Mouse (Mus musculus) cerebellum, postnatal 10 days (tissue): ENCODE results near the gene Taok2.
"Not testable (repeated sequence)": the region's sequence is repeated elsewhere in the genome, so short reads cannot be mapped to it uniquely, and the experiment has no call there.

Source experiments
- DNase-seq, 2 experiments: peaks; one replicate each; pipeline ENCODE4 v3.0.0; 2021; ENCODE audit warnings: mixed read lengths in 2 of 2

Gene Taok2

DNA sequence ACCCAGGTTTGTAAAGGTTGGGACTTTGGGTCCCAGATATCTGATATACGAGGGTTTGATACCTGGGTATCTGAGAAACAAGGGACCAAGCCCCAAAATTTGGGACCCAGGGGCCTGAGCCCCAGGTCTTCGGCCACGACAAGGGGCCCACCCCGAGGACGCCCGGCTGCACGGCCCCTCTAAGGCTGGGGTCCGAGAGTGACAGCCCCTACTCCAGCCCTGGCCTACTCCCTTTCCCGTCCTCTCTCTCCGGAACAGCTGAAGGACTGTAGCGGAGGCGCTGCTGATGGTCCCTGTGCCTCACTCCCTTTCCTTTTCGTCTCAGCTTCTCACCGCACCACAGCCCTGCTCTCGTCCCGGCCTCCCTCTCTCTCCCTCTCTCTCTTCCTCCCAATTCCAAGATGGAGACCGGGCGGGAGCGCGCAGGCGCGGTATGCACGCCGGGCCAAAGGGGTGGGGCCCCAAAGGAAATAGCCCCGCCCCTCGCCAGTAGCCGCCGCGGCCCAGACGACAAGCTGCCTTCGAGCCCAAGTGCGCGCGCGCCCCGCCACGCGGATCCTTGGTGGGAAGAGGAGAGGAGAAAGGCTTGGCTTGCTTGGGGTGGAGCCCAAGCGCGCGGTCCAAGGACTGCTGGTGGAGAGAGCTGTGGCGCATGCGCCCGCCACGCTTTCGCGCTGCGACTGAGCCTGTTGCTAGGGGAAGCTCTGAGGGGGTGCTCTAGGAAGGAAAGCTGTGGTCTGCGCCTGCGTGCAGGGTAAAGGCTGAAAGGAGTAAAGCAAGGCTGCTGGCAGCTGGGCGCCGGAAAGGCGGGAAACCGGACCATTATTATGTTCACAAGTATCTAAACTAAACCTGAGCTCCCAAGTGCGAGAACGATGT lies at the start of gene Taok2:
Gene Taok2, minus strand, starts transcription at position 418 of the 879 bp plus-strand sequence.
- peak; percentile 98 to 99 for DNase-seq

DNA sequence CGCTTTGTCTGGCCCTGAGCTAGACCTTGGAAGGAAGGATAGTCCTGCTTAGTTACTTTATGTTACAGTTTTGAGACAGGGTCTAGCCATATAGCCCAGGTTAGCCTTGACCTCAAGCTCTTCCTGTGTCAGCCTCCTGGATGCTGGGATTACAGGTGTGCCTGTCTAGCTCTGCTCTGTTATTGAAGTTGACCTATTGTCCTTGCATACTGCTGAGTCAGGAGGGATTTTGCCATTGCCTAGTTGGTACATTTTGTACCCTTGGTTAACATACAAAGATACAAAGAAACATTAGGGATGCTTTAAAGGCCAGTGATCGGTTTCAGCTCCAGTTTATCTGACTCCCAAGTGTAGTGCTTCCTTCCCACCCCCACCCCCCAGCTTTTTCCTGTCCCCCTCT lies 48.1 kb upstream of the Taok2 start:
- DNase-seq, result no peak

DNA sequence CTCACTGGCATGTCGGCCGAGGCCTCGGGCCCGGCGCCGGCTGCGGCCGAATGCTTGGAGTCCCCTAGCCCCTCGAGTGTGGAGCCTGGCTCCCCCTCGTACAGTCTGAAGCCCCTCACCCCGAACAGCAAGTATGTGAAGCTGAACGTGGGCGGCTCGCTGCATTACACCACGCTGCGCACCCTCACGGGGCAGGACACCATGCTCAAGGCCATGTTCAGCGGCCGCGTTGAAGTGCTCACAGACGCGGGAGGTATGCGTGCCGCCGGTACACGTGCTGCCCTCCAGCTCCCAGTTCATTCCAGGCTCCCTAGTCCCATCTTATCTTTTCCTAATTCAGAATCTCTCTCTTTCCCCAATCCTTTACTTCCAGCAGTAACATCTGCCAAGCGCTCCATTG lies 44.5 kb upstream of the Taok2 start:
- DNase-seq, result no peak

- peak; percentile 95 to 97 for DNase-seq
These were observed 44.0 kb upstream of the Taok2 start, which contains the start of gene Kctd13 for GRCm38 (mm10) chr7:126928384-126929037. Gene Kctd13, plus strand, starts transcription at chr7:126928879.

DNA sequence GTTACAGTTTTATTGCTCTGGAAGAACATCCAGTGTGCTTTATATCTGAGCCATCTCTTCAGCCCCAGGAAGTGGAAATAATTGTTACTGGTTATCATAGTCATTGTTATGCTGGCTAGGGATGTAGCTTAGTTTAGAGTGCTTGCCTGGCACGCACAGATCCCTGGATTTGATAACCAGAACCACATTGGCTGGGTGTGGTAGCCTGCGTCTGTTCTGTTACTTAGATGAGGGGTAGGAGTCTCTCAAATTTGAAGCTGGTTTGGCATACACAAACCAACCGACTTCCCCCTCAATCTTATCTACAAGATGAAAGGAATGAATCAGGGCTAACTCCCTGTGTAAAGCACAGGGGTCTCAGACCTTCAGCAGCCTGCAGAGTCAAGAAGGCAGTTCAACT lies 41.8 kb upstream of the Taok2 start:
- no peak for DNase-seq

- no peak for DNase-seq
These were observed 39.5 kb upstream of the Taok2 start for GRCm38 (mm10) chr7:126923999-126924398.

DNA sequence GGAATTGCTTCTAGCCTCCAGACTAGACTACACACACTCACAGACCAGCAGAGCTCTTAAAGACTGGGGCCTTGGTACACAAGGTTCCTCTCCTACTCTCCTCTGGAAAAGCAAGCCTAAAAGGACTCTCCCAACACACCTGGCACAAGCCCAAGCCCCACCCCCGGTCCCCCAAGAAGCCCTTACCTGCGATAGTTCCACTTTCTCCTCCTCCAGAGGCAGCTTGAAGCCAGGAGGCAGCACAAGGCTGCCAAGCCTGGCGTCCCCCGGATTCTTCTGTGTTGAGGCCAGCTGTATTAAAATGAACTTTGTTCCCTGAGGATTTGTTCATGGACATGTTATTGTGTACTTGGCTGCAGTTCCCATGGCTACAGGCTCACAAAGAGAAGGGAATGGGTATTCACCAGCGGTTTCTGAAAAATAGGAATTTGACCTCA lies 38.1 kb upstream of the Taok2 start, which contains the start of gene Tmem219:
Gene Tmem219, minus strand, starts transcription at position 294 of the 437 bp plus-strand sequence.
- DNase-seq, result peak; percentile 28 to 47

GRCm38 (mm10) chr7:126921563-126921962 lies 37.1 kb upstream of the Taok2 start:
- no peak for DNase-seq

- DNase-seq, result no peak
These were observed 35.5 kb upstream of the Taok2 start for GRCm38 (mm10) chr7:126919973-126920372.

DNA sequence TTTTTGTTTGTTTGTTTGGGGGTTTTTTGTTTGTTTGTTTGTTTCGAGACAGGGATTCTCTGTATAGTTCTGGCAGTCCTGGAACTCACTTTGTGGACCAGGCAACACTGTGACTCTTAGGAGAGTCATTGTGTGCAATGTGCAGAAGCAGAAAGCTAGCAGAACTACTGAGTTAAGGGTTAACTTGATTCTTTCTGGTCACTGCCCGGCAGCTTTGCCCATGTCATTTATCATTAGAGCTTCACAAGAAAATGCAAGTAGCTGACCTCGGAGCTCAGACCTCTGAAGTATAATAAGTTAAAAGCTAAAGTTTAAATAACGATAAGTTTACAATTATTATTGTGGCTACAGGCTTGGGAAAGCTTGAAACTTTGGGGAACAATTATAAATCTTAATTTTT lies 33.9 kb upstream of the Taok2 start:
- not testable (repeated sequence) for DNase-seq

DNA sequence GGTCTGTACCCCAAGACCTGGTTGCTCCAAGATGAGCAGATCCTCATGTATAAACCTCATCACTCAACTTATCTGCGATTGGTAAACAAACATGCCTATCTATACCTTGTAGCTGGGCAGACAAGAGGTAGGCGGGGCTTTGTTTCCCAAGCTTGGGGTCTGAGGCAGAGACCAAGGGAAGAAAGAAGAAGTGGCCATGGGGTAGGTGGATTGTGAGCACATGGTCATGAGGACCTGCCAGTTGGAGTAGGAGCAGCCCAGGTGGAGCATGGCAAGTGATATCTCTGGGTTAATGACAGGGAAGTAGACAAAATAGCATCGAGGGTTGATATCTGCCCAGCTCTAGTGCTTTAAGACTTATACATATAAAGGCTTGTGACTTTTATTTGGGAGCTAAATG lies 30.3 kb upstream of the Taok2 start:
- DNase-seq, result no peak

DNA sequence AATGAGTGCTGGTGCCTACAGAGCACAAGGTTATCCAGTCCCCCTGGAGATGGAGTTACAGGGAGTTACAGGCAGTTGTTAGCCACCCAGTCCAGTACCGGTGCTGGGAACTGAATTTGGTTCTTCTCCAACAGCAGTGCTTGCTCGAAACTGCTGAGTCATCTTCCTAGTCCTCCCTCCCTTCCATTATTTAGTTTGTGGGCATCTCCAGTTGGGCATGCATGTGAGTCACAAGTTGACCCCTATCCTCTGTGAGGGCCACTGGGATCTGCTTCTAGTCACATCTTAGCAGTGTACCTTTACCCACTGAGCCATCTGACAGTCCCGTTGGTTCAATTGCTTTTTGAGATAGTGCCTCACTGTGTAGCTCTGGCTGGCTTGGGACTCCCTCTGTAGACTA lies 21.1 kb upstream of the Taok2 start:
- no peak for DNase-seq

DNA sequence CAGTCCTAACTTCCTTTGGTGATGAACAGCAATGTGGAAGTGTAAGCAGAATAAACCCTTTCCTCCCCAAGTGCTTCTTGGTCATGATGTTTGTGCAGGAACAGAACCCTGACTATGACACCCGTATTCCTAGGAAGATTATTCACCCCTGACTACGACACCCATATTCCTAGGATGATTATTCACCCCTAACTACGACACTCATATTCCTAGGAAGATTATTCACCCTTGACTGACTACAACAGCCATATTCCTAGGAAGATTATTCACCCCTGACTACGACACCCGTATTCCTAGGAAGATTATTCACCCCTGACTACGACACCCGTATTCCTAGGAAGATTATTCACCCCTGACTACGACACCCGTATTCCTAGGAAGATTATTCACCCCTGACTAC lies 15.3 kb upstream of the Taok2 start:
- DNase-seq, result not testable (repeated sequence)

DNA sequence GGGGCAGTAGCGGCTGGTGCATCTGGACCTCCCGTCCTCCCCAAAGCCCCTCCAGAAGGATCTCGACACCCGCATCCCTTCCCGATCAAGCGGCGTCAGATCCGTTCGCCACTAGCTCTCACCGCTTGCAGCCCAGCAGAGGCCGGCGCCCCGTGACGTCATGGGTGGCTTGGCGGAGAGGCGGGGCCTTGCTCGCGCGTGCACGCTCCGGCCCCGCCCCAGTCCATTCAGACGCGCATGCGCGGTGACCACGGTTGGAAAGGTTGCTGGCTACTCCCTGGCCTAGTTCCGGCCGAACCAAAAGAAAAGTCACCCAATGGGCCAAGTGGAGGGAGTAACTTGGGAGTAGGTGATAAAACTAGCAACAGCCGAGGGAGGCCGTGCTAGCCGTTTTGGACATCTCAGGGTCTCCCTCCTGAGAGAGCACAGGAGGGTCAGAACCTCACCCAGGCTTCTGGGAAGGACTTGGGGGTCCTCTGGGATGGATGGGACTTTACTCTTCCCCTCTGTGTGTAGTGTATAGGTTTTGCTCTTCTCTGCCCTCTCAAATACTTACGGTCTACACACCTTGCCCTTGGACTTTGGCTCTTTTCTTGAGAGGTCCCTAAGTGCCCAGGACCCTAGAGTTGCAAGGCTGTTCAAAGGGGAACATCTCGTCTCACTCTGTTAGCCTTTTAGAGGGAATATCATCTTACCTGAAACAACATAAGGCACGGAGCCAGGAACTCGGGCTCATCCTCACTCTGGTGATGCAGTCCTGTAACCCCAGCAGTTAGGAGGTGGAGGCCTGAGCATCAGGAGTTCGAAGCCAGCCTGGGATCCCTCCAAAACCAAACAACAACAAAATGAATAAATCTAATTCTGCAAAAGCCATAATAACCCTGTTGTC lies 13.8 kb upstream of the Taok2 start:
- DNase-seq, result peak; percentile 100

GRCm38 (mm10) chr7:126897390-126898101 lies 13.0 kb upstream of the Taok2 start:
- peak in 1 of 2 experiments; percentile 20 for DNase-seq

DNA sequence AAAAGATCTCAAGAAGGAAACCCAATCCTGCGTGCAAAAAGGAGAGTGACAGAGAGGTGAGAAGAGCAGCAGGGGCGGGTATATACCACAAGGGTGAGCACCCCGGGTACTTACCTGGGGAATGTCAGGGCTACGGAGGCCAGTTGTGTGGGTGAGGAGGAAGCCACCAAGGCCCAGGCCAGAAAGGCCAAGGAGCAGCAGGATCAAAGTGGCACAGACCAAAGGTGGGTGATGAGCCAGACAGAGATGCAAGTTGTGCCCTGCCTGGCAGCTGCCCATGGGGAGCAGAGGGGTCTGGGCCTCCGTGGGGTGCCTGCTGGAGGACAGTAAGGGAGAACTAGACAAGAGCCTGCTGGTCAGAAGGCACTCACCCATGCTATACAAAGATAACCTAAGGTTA lies 12.4 kb upstream of the Taok2 start:
- DNase-seq, result peak; percentile 25 to 36

- no peak for DNase-seq
These were observed 4.3 kb upstream of the Taok2 start for GRCm38 (mm10) chr7:126888852-126889251.

DNA sequence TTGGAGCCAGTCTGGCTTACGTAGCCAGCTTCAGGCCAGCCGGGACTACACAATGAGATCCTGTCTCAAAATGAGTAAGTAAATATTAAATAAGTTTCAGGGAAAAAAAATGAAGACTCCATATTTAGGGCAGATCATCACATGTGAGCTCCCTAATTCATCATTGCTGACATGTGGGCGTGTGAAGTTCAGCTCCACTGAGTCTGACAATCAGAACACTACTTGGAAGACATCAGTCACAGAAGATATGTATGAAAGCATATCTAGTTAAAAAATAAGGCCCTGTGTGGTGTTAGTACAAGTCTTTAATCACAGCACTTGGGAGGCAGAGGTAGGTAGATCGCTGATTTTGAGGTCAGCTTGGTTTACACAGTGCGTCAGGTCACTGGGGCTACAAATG lies 2.8 kb upstream of the Taok2 start:
- DNase-seq, result no peak

GRCm38 (mm10) chr7:126883731-126884181 lies 747 bp downstream of the Taok2 start:
- peak; percentile 49 to 53 for DNase-seq

DNA sequence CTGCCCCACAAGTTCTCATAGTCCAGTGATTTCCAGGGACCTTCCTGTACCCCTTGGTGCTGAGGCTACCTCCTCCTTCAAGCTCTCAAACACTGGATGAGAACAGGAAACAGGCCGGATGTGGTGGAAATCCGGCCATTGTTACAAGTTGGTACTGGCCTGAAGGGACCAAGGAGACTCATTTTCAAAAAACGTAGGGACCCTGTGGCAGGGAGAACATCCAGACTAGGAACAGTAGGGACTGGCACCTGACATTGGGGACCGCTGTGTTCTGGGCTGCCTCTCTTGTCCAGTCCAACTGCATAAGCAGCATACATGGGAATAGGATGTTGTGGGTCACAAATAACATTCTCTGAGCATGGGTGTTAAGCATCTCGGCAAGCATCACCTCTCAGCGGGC lies 3.5 kb downstream of the Taok2 start:
- DNase-seq, result no peak

DNA sequence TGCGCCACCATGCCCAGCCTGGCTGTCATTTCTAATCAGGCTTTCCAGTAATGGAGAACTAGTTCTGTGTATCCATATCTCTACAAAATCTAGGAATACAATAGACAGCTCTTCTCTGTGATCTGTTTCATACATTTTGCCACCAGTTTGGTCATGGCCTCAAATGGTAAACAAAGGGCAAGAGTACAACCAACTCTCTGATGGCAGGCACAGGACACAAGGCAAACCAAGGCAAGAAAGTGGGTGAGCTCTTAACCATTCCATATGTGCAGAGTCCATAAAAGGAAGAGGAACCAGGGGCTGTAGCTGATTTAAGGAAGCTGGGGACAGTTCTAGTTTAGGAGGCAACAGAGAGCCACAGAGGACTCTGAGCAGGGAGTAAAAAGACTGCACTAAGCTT lies 7.3 kb downstream of the Taok2 start:
- DNase-seq, result no peak

DNA sequence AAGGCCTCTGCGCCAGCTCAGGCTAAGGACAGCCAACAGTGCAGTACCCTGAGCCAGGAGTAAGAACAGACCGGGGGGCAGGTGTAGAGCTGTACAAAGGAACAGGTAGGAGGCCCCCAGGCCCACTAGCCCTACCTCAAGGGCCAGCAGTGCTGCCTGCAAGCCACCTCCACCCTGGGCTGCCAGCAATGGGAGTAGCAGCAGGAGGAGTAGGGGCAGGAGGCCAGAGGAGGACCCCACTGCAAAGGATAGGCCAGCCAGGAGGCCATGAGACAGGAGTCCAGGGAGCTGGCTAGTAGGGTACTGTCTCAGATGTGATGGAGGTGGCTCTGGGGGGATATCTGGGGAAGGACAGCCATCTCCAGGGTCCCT lies 14.0 kb downstream of the Taok2 start:
- DNase-seq, result no peak
